Mouse (Mus musculus) CD4-positive, CD25-positive, alpha-beta regulatory T cell, adult 2 months (primary cell): ENCODE results near the gene Ambra1.

Experiments used
- DNase-seq: peaks from one replicate; pipeline ENCODE4 v3.0.0-alpha.2; 2012; ENCODE audit warnings: low read depth, low spot score

Gene Ambra1

DNA sequence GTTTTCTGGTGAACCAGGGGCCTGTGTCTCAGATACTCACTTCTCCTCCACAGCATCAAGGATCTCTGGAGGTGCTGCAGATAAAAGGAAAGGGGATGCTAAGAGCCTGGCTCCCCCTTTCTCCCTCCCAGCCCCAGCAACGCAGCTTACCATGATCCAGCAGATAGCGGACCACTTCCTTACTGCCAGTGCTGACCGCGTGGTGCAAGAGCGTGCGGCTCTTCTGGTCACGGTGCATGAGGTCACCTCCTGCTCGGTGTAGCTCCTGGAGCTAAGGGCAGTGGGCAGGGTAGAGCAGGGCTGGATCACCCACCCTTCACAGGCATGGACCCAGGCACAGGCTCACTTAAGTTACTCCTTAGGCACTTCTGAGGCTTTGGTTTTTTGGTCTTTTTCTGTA, 204.1 kb downstream of the Ambra1 start:
- no peak for DNase-seq

DNA sequence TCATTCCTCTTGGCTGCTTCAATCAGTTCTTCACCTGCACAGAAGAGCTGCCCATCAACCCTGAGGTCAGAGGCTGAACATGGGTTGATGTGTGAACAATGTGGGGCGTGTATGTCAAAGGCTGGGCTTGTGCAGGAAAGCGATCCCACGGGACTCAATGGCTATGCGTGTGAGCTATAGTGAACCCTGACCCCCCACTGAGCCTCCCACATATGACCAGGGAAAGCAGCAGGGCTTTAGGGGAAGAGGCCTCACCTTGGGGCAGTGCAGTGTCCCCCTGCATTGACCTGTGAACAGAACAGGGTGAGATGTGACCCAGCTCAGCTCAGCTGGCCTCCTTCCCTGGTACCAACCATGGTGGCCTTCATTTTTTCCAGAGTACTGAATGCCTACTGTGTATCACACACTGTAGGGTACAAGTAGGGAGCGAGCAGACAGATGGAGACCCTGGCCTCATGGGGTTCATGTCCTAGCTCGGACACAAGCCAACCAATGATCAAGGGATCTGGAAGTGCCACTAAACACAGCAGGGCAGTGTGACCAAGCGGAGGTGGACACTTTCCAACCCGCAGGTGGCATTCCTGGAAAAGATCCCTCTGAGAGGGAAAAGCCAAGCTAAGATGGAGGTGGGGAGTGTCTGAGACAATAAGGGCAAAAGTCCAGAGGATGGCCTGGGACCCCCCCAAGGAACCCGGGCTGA, 205.0 kb downstream of the Ambra1 start:
- DNase-seq: no peak

DNA sequence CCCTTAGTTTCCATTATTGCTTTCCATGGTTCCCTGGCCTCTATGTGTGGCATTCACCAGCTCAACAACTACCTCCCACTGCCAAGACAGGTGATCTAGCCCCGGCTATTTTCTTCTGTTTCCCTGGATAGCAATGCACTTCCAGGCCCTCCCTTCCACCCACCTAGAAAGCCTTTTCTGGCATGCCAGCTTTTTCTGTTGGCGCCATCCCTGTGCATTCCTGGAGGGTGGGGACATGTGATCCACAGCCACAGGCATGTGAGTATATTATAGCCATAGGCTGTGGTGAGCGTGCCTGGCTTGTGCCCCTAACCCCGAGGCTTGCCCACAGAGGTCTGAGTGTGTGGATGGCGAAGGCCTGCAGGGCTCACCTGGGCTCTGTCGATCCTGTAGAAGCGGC, 206.2 kb downstream of the Ambra1 start:
- no peak for DNase-seq

DNA sequence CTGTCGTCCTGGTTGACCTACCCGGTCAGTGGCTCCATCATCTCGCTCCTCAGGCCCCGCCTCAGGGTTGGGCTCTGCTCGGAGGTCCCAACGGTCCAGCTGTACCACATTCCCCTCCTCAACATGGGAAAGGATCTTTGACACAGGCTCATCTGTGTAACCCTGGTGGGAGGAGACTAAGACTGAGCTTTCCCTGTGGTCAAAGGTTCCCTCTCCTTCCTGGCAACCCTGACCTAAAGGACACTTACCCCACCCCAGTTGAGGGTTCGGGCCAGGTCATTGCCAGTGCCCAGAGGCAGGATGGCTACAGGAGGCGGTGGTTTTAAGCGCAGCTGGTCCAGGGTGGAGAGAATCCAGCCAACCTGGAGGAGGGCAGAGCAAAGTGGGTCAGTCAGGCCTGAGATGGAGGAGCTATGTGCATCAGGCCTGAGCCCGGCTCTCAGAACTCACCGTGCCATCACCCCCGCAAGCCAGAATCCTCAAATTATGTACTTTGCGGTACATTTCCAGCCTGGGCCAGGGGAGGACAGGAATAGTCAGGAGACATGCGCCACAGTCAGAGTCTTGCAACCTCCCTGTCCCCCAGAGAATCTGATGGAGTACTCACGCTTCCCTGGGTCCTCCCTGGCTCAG, 209.5 kb downstream of the Ambra1 start:
- DNase-seq: no peak

GRCm38 (mm10) chr2:91942356-91942755, 212.4 kb downstream of the Ambra1 start:
- DNase-seq: peak; percentile 46

- DNase-seq: peak; percentile 91
These were observed 214.4 kb downstream of the Ambra1 start for GRCm38 (mm10) chr2:91944170-91944950.

GRCm38 (mm10) chr2:91945483-91945882, 215.5 kb downstream of the Ambra1 start, which contains the start of gene Gm9821:
TSS of gene Gm9821 (plus strand) at chr2:91945703.
- no peak for DNase-seq

- no peak for DNase-seq
These were observed 216.9 kb downstream of the Ambra1 start for GRCm38 (mm10) chr2:91946836-91947235.

GRCm38 (mm10) chr2:91947397-91948150, 217.6 kb downstream of the Ambra1 start:
- peak; percentile 34 for DNase-seq

GRCm38 (mm10) chr2:91948151-91948509, 218.2 kb downstream of the Ambra1 start:
- no peak for DNase-seq

- peak; percentile 36 for DNase-seq
These were observed 218.9 kb downstream of the Ambra1 start for GRCm38 (mm10) chr2:91948792-91949241.

- DNase-seq: peak; percentile 25
These were observed 219.7 kb downstream of the Ambra1 start for GRCm38 (mm10) chr2:91949411-91950274.

DNA sequence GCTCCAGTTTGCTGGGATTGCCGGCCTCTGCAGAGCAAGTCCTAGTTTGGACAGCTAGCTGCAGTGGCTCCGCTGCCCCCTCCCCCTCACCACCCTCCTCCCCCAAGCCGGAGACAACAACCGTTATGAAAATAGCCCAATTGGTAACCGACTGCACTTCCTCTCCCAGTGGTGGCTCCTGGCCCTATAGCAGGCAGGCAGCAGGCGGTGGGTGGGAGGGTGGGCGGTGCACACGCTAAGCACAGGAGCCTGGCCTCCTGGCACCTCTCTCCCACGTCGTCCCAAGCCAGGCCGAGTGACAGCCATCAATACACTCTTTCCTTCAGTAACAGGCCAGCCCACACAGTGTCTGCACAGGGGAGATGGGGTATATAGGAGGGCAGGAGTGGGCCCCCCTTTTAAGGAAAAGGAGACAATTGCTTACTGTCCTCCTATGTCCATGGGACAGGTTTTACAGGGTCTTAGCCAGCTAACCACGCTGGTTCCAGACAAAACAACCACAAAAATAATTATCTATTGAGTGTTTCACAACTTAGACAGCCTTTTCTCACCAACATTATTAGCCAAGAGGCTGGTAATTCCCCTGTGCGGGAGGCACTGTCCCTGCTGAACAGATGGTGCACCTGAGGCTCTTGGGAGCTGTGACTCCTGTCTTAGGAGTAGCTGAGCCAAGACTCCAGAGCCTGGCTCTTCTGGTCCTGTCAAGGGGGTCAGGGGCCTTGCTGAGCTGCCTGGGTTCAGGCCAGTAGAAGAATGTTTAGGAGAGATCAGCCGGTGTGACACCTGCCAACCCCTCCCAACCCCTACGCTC, 220.5 kb downstream of the Ambra1 start:
- peak; percentile 82 for DNase-seq

DNA sequence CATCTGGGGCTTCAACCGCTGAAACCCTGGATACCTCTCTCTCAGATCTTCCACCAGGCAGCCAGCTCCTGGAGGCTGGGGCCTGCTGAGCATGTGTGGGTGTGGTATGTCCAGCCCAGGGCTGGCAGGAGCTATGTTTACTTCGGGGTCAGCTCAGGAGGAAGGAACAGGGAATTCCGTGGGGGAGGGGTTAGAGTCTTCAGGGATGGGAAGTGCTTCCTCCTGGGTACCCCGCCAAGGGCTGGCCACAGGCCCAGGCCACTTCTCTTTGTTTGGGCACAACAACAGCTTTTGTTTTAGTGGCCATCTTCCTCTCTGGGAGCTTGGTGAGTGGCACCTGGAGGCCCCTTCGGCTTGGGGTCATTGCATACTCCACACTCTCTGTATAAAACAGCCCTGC, 223.9 kb downstream of the Ambra1 start:
- no peak for DNase-seq

GRCm38 (mm10) chr2:91955121-91955591, 225.2 kb downstream of the Ambra1 start:
- no peak for DNase-seq

- no peak for DNase-seq
These were observed 225.9 kb downstream of the Ambra1 start for GRCm38 (mm10) chr2:91955875-91956274.

DNA sequence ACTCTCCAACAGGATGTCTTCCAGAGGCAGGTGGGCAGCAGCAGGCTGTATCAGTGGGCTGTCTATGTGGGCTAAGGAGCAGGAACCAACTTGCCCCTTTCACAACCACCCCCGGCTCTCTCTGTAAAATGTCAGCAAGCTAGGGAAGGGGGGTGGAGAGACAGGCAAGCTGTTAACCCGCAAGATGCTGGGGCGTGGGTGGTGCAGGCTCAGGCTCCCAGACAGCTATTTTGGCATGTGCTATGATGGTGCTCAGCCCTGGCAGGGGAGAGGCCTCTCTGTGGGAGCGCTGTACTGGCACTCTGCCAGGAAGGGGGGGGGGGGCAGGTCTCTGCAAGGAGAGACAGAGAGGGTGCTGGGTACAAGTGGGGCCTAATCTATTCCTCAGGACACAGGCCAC, 227.2 kb downstream of the Ambra1 start:
- peak; percentile 90 for DNase-seq

DNA sequence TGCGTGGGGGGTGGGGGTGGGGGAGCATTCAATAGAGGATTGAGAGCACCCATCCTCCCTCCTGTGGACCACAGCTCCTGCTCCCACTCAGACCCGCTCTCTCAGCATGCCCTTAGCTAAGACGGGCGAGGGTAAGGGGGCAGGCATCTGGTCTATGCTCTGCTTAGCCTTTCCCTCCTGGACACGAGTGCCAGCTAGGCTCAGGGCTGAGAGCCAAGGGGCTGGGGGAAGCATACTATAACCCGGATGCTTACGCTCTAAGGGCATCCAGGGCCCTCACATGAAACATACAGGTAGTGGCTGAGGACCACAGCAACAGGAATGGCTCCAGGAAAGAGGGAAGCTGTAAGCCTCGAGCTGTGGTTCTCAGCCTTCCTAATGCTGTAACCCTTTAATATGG, 228.1 kb downstream of the Ambra1 start:
- no peak for DNase-seq

GRCm38 (mm10) chr2:91958701-91959457, 228.9 kb downstream of the Ambra1 start:
- peak; percentile 74 for DNase-seq
